9 mouse cellular contexts compared by ENCODE assay signal in genomic region chr9:121284422-121284821, GRCm38 (mm10). TPM values are rescaled to one million over a fixed set of nuclear protein-coding genes. Genes with fewer than 3 reads are reported as not detected.
A peak's percentile ranks its signal among the peaks of the same experiment; 100 is the strongest.
DNase-seq lines count a peak whose midpoint lies in the region; ATAC-seq and TF ChIP-seq lines count a peak whose summit lies in the region.
"Had no signal": no experiment of that assay in that cellular context is flagged by ENCODE, and none has a peak within 500 bp of the region (broad histone marks: within the 10 kb centered on the region; RNA-seq: fewer than 3 reads in every experiment).

No protein-coding gene starts in this region.

- H3K4me3 ChIP-seq in lung, postnatal 0 days (ENCODE audit: low read depth, low read length), result no peak overlapping the region
- H3K4me3 ChIP-seq in lung, adult 2 months (replicated peaks; ENCODE audit: extremely low read depth, low read depth, low read length), result no peak overlapping the region
- H3K4me3 ChIP-seq in small intestine, adult 2 months (ENCODE audit: low read depth, low read length), result no peak overlapping the region
- H3K4me3 ChIP-seq: neural tube, embryonic 12.5 days had no signal

- DNase-seq in cerebellum, postnatal 14 days, result peak; percentile 56 to 70
- DNase-seq in cerebellum, adult 11-12 months, result no peak
- DNase-seq in lung, postnatal 0 days (ENCODE audit: low spot score), result peak; percentile 43
- DNase-seq in lung, adult 2 months, result no peak
- no peak for DNase-seq in gastrocnemius, postnatal 10 days
- DNase-seq in adrenal gland, adult 18-20 months (ENCODE audit: low spot score in 2 of 2), result no peak

- WGBS in lung, postnatal 0 days, result 87% methylated on average over 3 of the region's 3 CpGs
- 83% methylated on average over 3 of the region's 3 CpGs for WGBS in lung, adult 2 months
- 75% methylated on average over 3 of the region's 3 CpGs for WGBS in small intestine, adult 2 months

- H3K4me1 ChIP-seq in lung, postnatal 0 days (ENCODE audit: insufficient read depth, low read depth, low read length), result no peaks in the 10 kb centered on the region
- H3K4me1 ChIP-seq in lung, adult 2 months (ENCODE audit: control insufficient read depth, insufficient read depth, low read length), result peaks cover 4% of the 10 kb centered on the region; the same call in 1 of the 2 replicates
- H3K4me1 ChIP-seq in small intestine, adult 2 months (ENCODE audit: control insufficient read depth, insufficient read depth, insufficient read length, low read length), result peaks cover 2% of the 10 kb centered on the region; the same call in 1 of the 2 replicates
- H3K4me1 ChIP-seq: neural tube, embryonic 12.5 days had no signal

- no peaks in the 10 kb centered on the region for H3K9me3 ChIP-seq in lung, postnatal 0 days (ENCODE audit: low read length)

- no peak for ATAC-seq in lung, postnatal 0 days
- peak; percentile 50; the same call in 1 of the 2 replicates for ATAC-seq in erythroid progenitor cell, adult 5-6 weeks (replicated peaks; ENCODE audit: low FRiP score, poor library complexity, severe bottlenecking)

- H3K9ac ChIP-seq in lung, postnatal 0 days (replicated peaks; ENCODE audit: low read depth), result no peak overlapping the region

- H3K36me3 ChIP-seq in lung, postnatal 0 days (ENCODE audit: insufficient read depth, low read length), result no peaks in the 10 kb centered on the region
- H3K36me3 ChIP-seq in small intestine, adult 2 months (ENCODE audit: control insufficient read depth, insufficient read depth, low read length), result no peaks in the 10 kb centered on the region
- H3K36me3 ChIP-seq: neural tube, embryonic 12.5 days had no signal

- no peak overlapping the region for H3K27ac ChIP-seq in lung, postnatal 0 days (ENCODE audit: low read length)
- no peak overlapping the region for H3K27ac ChIP-seq in small intestine, adult 2 months (ENCODE audit: insufficient read depth, low read depth, low read length)
- H3K27ac ChIP-seq: neural tube, embryonic 12.5 days had no signal

- peak; percentile 62 for TF ChIP-seq CTCF in lung, postnatal 0 days (IDR thresholded peaks at IDR 0.05)
- TF ChIP-seq CTCF in lung, adult 2 months (IDR thresholded peaks at IDR 0.05; ENCODE audit: insufficient read depth, low read length), result no peak; the same call in 1 of the 2 replicates
- peak; percentile 63; the same call in 1 of the 2 replicates for TF ChIP-seq CTCF in small intestine, adult 2 months (IDR thresholded peaks at IDR 0.05; ENCODE audit: extremely low read depth, insufficient read length, insufficient replicate concordance, low read depth, low read length)

- no peak overlapping the region for H3K4me2 ChIP-seq in lung, postnatal 0 days (replicated peaks; ENCODE audit: low read depth, low read length)

- no peaks in the 10 kb centered on the region for H3K27me3 ChIP-seq in lung, postnatal 0 days (replicated peaks; ENCODE audit: insufficient read depth, low read length)
- H3K27me3 ChIP-seq in small intestine, adult 2 months (ENCODE audit: control insufficient read depth, insufficient read depth, low read length), result no peaks in the 10 kb centered on the region
- H3K27me3 ChIP-seq: neural tube, embryonic 12.5 days had no signal

- no peak for TF ChIP-seq POLR2A in lung, adult 2 months (IDR thresholded peaks at IDR 0.05; ENCODE audit: borderline replicate concordance, extremely low read depth, low read depth, low read length)
- no peak for TF ChIP-seq POLR2A in small intestine, adult 2 months (IDR thresholded peaks at IDR 0.05; ENCODE audit: low read depth, low read length)

- no peak for TF ChIP-seq EP300 in lung, postnatal 0 days (IDR thresholded peaks at IDR 0.05)

RNA-seq across cellular contexts. Expression of gene Ulk4, which starts 7.4 kb away (rescaled TPM):
- polyA plus RNA-seq in lung, postnatal 0 days (2015; fragmentation: Nextera tagmentation; extraction: Ambion mirVana), result 117 and 122 TPM in 2 replicates
- 10.6 and 14.9 TPM in 2 replicates for polyA plus RNA-seq in lung, adult 2 months (2012; rRNA removed)
- 2.5 TPM in 1 of 2 replicates, not detected in the other for total RNA-seq in erythroid progenitor cell, adult 5-6 weeks (2015; ENCODE audit: low replicate concordance)
- total RNA-seq in erythroid progenitor cell, adult 5-6 weeks (2017; ENCODE audit: low replicate concordance), result 3.1 TPM in 1 of 2 replicates, not detected in the other
- 0.51 and 0.65 TPM in 2 replicates for polyA plus RNA-seq in small intestine, adult 2 months (2012; rRNA removed)
- total RNA-seq in gastrocnemius, postnatal 10 days (2021), result under 1 TPM; 0.80 to 0.97 TPM
- total RNA-seq in adrenal gland, adult 18-20 months (2021), result 1 to 10 TPM; 1.2 to 2.2 TPM

RNA-seq across cellular contexts. Expression of gene Trak1, which starts 12.9 kb away (rescaled TPM):
- polyA plus RNA-seq in lung, postnatal 0 days (2015; fragmentation: Nextera tagmentation; extraction: Ambion mirVana), result 27.1 and 28.6 TPM in 2 replicates
- polyA plus RNA-seq in lung, adult 2 months (2012; rRNA removed), result 73.9 and 88.5 TPM in 2 replicates
- 13.4 and 14.4 TPM in 2 replicates for total RNA-seq in erythroid progenitor cell, adult 5-6 weeks (2015; ENCODE audit: low replicate concordance)
- total RNA-seq in erythroid progenitor cell, adult 5-6 weeks (2017; ENCODE audit: low replicate concordance), result 5.8 and 7.2 TPM in 2 replicates
- polyA plus RNA-seq in small intestine, adult 2 months (2012; rRNA removed), result 55.4 and 99.8 TPM in 2 replicates
- 100 to 1,000 TPM; 203 to 207 TPM for total RNA-seq in gastrocnemius, postnatal 10 days (2021)
- total RNA-seq in adrenal gland, adult 18-20 months (2021), result 10 to 100 TPM; 75.7 to 96.6 TPM

Comparison
In these comparisons a context has a peak if more than half of its experiments do, and no peak if none do; other contexts are left out.
1. DNase-seq: peak in cerebellum, postnatal 14 days (2 of 2) and lung, postnatal 0 days (single experiment); none in cerebellum, adult 11-12 months (single experiment), lung, adult 2 months (single experiment), gastrocnemius, postnatal 10 days (single experiment) and adrenal gland, adult 18-20 months (0 of 2).
2. RNA of gene Trak1, which starts 12.9 kb away (total RNA-seq): 203 to 207 TPM in gastrocnemius, postnatal 10 days and 75.7 to 96.6 TPM in adrenal gland, adult 18-20 months; 5.8 to 14.4 TPM in erythroid progenitor cell, adult 5-6 weeks; every median in the first group is over 4 times any median in the second.